Mouse (Mus musculus) lung, embryonic 14.5 days (tissue): ENCODE results near the gene Tanc1. TPM values are rescaled to one million over a fixed set of nuclear protein-coding genes. Genes with fewer than 3 reads are reported as not detected.

ENCODE experiments used
- ATAC-seq: fragments of 200-750 bp; cut with Nextera tagmentation; 2 replicates; pipeline ENCODE4 v1.8.0; 2017; ENCODE audit warnings: mild to moderate bottlenecking, moderate TSS enrichment, moderate library complexity; ENCODE audit not compliant: insufficient read depth
- DNase-seq: peaks from one replicate; pipeline ENCODE4 v3.0.0-alpha.2; 2015
- H3K27ac ChIP-seq: fragments of 300-500 bp; sonication (generic); 2 replicates; pipeline ENCODE4 v1.5.1; 2014; ENCODE audit warnings: low read depth, mild to moderate bottlenecking, moderate library complexity
- H3K27me3 ChIP-seq: fragments of 300-500 bp; sonication (generic); 2 replicates; pipeline ENCODE4 v1.6.1; 2014; ENCODE audit warnings: low read length, control low read depth; ENCODE audit not compliant: insufficient read depth
- H3K36me3 ChIP-seq: fragments of 300-500 bp; sonication (generic); 2 replicates; pipeline ENCODE4 v1.6.1; 2014; ENCODE audit warnings: control low read depth; ENCODE audit not compliant: insufficient read depth
- H3K4me1 ChIP-seq: fragments of 300-500 bp; sonication (generic); 2 replicates; pipeline ENCODE4 v1.6.1; 2014; ENCODE audit warnings: antibody characterized with exemption, control low read depth; ENCODE audit not compliant: insufficient read depth
- H3K4me2 ChIP-seq: fragments of 300-500 bp; sonication (generic); 2 replicates; pipeline ENCODE4 v1.6.1; 2014; ENCODE audit warnings: mild to moderate bottlenecking
- H3K4me3 ChIP-seq: fragments of 300-500 bp; sonication (generic); 2 replicates; pipeline ENCODE4 v1.5.1; 2014; ENCODE audit warnings: low read depth, low read length
- H3K9ac ChIP-seq: fragments of 300-500 bp; sonication (generic); 2 replicates; pipeline ENCODE4 v1.6.1; 2014
- H3K9me3 ChIP-seq: fragments of 300-500 bp; sonication (generic); 2 replicates; pipeline ENCODE4 v1.6.1; 2016; ENCODE audit warnings: low read depth, low read length, control low read depth
- CTCF ChIP-seq: IDR thresholded peaks from 2 replicates; pipeline ENCODE4 v1.5.1; 2016; ENCODE audit warnings: antibody characterized with exemption, low read depth
- WGBS: fragments of 180-500 bp; shearing (Covaris S2); extraction: QIAGEN DNeasy Blood & Tissue Kit; methylation state at CpG from one replicate; pipeline ENCODE4 v1.1.7; 2014; 5-methylcytosine and 5-hydroxymethylcytosine counted together
- polyA plus RNA-seq: library from polyadenylated mRNA; unstranded; fragments of >200 nt; fragmentation: Nextera tagmentation; extraction: Ambion mirVana; gene quantifications from 2 replicates; pipeline ENCODE4 v1.2.1, GENCODE M21; 2014

The Tanc1 gene
- polyA plus RNA-seq, 1 experiment from 2014 or later, result 31.0 TPM

GRCm38 (mm10) chr2:59680736-59681135, 68.9 kb downstream of the Tanc1 start:
- no peak overlapping the region for H3K27ac ChIP-seq
- H3K27me3 ChIP-seq, result no peaks in the 10 kb centered on the region
- 65% methylated on average over 5 of the region's 5 CpGs for WGBS
- TF ChIP-seq CTCF, result no peak
- H3K36me3 ChIP-seq, result no peaks in the 10 kb centered on the region
- peaks cover 16% of the 10 kb centered on the region; the same call in 1 of the 2 replicates for H3K4me1 ChIP-seq
- ATAC-seq (no peak), DNase-seq (no peak)
- H3K9ac ChIP-seq, result no peak overlapping the region
- H3K9me3 ChIP-seq, result no peaks in the 10 kb centered on the region
- no peak overlapping the region for H3K4me2 ChIP-seq
- H3K4me3 ChIP-seq, result no peak overlapping the region

GRCm38 (mm10) chr2:59681181-59681580, 69.3 kb downstream of the Tanc1 start:
- no peaks in the 10 kb centered on the region for H3K9me3 ChIP-seq
- TF ChIP-seq CTCF, result no peak
- H3K9ac ChIP-seq, result no peak overlapping the region
- no peaks in the 10 kb centered on the region for H3K27me3 ChIP-seq
- peaks cover 16% of the 10 kb centered on the region; the same call in 1 of the 2 replicates for H3K4me1 ChIP-seq
- H3K4me2 ChIP-seq, result no peak overlapping the region
- ATAC-seq (no peak), DNase-seq (no peak)
- no peak overlapping the region for H3K27ac ChIP-seq
- H3K36me3 ChIP-seq, result no peaks in the 10 kb centered on the region
- H3K4me3 ChIP-seq, result no peak overlapping the region
- WGBS, result 72% methylated on average over 4 of the region's 4 CpGs

GRCm38 (mm10) chr2:59684864-59685605, 73.2 kb downstream of the Tanc1 start:
- Histone ChIP-seq H3K9ac (no peak overlapping the region), H3K4me1 (peaks cover 5% of the 10 kb centered on the region; the same call in 1 of the 2 replicates), H3K4me2 (no peak overlapping the region), H3K9me3 (no peaks in the 10 kb centered on the region), H3K36me3 (no peaks in the 10 kb centered on the region), H3K4me3 (no peak overlapping the region), H3K27ac (no peak overlapping the region), H3K27me3 (no peaks in the 10 kb centered on the region)
- 73% methylated on average over 16 of the region's 16 CpGs for WGBS
- DNase-seq (no peak), ATAC-seq (no peak)
- no peak for TF ChIP-seq CTCF

- H3K27me3 ChIP-seq, result no peaks in the 10 kb centered on the region
- 0 out of 2 replicates have a peak, but pooled peaks cover 4% of the 10 kb centered on the region for H3K4me1 ChIP-seq
- H3K27ac ChIP-seq, result no peak overlapping the region
- no peak overlapping the region for H3K4me3 ChIP-seq
- ATAC-seq (no peak), DNase-seq (no peak)
- H3K4me2 ChIP-seq, result no peak overlapping the region
- no peak overlapping the region for H3K9ac ChIP-seq
- H3K9me3 ChIP-seq, result no peaks in the 10 kb centered on the region
- 96% methylated on average over 4 of the region's 4 CpGs for WGBS
- no peak for TF ChIP-seq CTCF
- no peaks in the 10 kb centered on the region for H3K36me3 ChIP-seq
These were observed 73.7 kb downstream of the Tanc1 start for GRCm38 (mm10) chr2:59685606-59685950.

- TF ChIP-seq CTCF, result no peak
- Histone ChIP-seq H3K36me3 (no peaks in the 10 kb centered on the region), H3K27me3 (no peaks in the 10 kb centered on the region), H3K27ac (no peak overlapping the region), H3K9ac (no peak overlapping the region), H3K9me3 (no peaks in the 10 kb centered on the region), H3K4me1 (peaks cover 10% of the 10 kb centered on the region; the same call in 1 of the 2 replicates), H3K4me3 (no peak overlapping the region), H3K4me2 (no peak overlapping the region)
- peak; percentile 48 for DNase-seq
- no peak for ATAC-seq
- WGBS, result 46% methylated on average over 16 of the region's 16 CpGs
These were observed 76.6 kb downstream of the Tanc1 start for GRCm38 (mm10) chr2:59688261-59689104.

GRCm38 (mm10) chr2:59691112-59691511, 79.3 kb downstream of the Tanc1 start:
- Histone ChIP-seq H3K27me3 (no peaks in the 10 kb centered on the region), H3K4me1 (peaks cover 12% of the 10 kb centered on the region; the same call in 1 of the 2 replicates), H3K36me3 (no peaks in the 10 kb centered on the region), H3K9me3 (no peaks in the 10 kb centered on the region), H3K27ac (no peak overlapping the region), H3K9ac (no peak overlapping the region), H3K4me2 (no peak overlapping the region), H3K4me3 (no peak overlapping the region)
- ATAC-seq (no peak), DNase-seq (no peak)
- TF ChIP-seq CTCF, result no peak
- WGBS, result 23% methylated on average over 4 of the region's 4 CpGs

GRCm38 (mm10) chr2:59693473-59693872, 81.6 kb downstream of the Tanc1 start:
- no peaks in the 10 kb centered on the region for H3K27me3 ChIP-seq
- H3K4me1 ChIP-seq, result peaks cover 20% of the 10 kb centered on the region
- DNase-seq (peak; percentile 66), ATAC-seq (peak; percentile 79)
- H3K36me3 ChIP-seq, result no peaks in the 10 kb centered on the region
- no peak for TF ChIP-seq CTCF
- 10% methylated on average over 5 of the region's 5 CpGs for WGBS
- H3K27ac ChIP-seq, result no peak overlapping the region
- no peak overlapping the region for H3K4me2 ChIP-seq
- no peaks in the 10 kb centered on the region for H3K9me3 ChIP-seq
- H3K9ac ChIP-seq, result no peak overlapping the region
- H3K4me3 ChIP-seq, result no peak overlapping the region
